12 mouse cellular contexts compared by ENCODE assay signal in the genomic region with DNA sequence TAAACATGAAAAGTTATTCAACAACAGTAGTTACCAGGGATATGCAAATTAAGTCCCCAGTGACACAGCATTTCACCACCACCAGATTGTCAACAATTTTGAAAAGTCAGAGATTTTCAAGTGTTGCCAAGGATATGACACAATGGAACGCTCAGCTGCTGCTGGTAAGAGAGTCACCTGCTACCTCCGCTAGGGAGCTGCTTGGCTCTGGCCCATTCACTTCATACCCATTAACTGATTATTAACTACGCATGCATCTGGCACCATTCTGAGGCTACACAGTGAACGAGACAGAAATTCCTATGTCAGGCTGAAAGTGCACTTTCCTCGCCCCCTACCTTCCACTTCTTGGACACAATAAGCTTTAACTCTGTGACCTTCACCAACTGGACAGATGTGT.
DNase-seq lines count a peak whose midpoint lies in the region; ATAC-seq and TF ChIP-seq lines count a peak whose summit lies in the region.
"Had no signal": no experiment of that assay in that cellular context is flagged by ENCODE, and none has a peak within 500 bp of the region (broad histone marks: within the 10 kb centered on the region; RNA-seq: fewer than 3 reads in every experiment).

No protein-coding gene starts in this region.

- H3K4me3 ChIP-seq in forebrain, embryonic 13.5 days = no peak overlapping the region
- H3K4me3 ChIP-seq in forebrain, embryonic 11.5 days (ENCODE audit: low read depth, low read length) = no peak overlapping the region
- no peak overlapping the region for H3K4me3 ChIP-seq in kidney, embryonic 15.5 days (replicated peaks)
- H3K4me3 ChIP-seq: heart, adult 2 months had no signal

- no peak for TF ChIP-seq POLR2A in brain, embryonic 14.5 days (IDR thresholded peaks at IDR 0.05; ENCODE audit: borderline replicate concordance, extremely low read depth, insufficient read depth, insufficient read length, poor library complexity, severe bottlenecking)

- TF ChIP-seq CTCF in brain, embryonic 14.5 days (IDR thresholded peaks at IDR 0.05; ENCODE audit: borderline replicate concordance, extremely low read depth, insufficient read depth, insufficient read length) = no peak

- no peak for DNase-seq in forebrain, embryonic 11.5 days (ENCODE audit: low spot score)
- DNase-seq in brain, embryonic 14.5 days (ENCODE audit: low read depth) = peak; percentile 79
- DNase-seq in cerebellum, postnatal 36 days = peak; percentile 6 to 30
- no peak for DNase-seq in gastrocnemius, postnatal 4 days (ENCODE audit: low spot score in 2 of 2)
- DNase-seq in ovary, postnatal 36 days (ENCODE audit: low spot score) = no peak
- no peak for DNase-seq in Muller cell, postnatal 12 days (ENCODE audit: inconsistent ontology term)
- DNase-seq: adrenal gland, adult 8-10 months; heart, adult 2 months; liver; thymus, postnatal 36 days had no signal

- no peak overlapping the region for H3K4me2 ChIP-seq in forebrain, embryonic 13.5 days
- no peak overlapping the region for H3K4me2 ChIP-seq in forebrain, embryonic 11.5 days (ENCODE audit: low read depth, low read length, severe bottlenecking)
- no peak overlapping the region for H3K4me2 ChIP-seq in kidney, embryonic 15.5 days

- 32% methylated on average over 5 of the region's 5 CpGs for WGBS in forebrain, embryonic 13.5 days
- 65% methylated on average over 5 of the region's 5 CpGs for WGBS in forebrain, embryonic 11.5 days
- WGBS in kidney, embryonic 15.5 days = 72% methylated on average over 5 of the region's 5 CpGs

- H3K9me3 ChIP-seq in forebrain, embryonic 13.5 days (replicated peaks) = no peaks in the 10 kb centered on the region
- no peaks in the 10 kb centered on the region for H3K9me3 ChIP-seq in forebrain, embryonic 11.5 days (ENCODE audit: control insufficient read depth, low read length)
- H3K9me3 ChIP-seq in kidney, embryonic 15.5 days (replicated peaks) = no peaks in the 10 kb centered on the region

- ATAC-seq in forebrain, embryonic 13.5 days = peak; percentile 72
- ATAC-seq in forebrain, embryonic 11.5 days (replicated peaks; ENCODE audit: low FRiP score) = no peak
- ATAC-seq in kidney, embryonic 15.5 days (replicated peaks; ENCODE audit: low FRiP score) = peak; percentile 60; the same call in 1 of the 2 replicates

- H3K4me1 ChIP-seq in forebrain, embryonic 13.5 days = 0 out of 2 replicates have a peak, but pooled peaks cover 4% of the 10 kb centered on the region
- H3K4me1 ChIP-seq in forebrain, embryonic 11.5 days (replicated peaks; ENCODE audit: control insufficient read depth, insufficient read depth, low read length) = no peaks in the 10 kb centered on the region
- H3K4me1 ChIP-seq in kidney, embryonic 15.5 days = no peaks in the 10 kb centered on the region

- H3K27ac ChIP-seq in forebrain, embryonic 13.5 days = no peak overlapping the region
- no peak overlapping the region for H3K27ac ChIP-seq in forebrain, embryonic 11.5 days (ENCODE audit: low read depth, low read length)
- H3K27ac ChIP-seq in kidney, embryonic 15.5 days = no peak overlapping the region
- H3K27ac ChIP-seq: heart, adult 2 months had no signal

- H3K36me3 ChIP-seq in forebrain, embryonic 13.5 days (ENCODE audit: poor library complexity, severe bottlenecking) = no peaks in the 10 kb centered on the region
- H3K36me3 ChIP-seq in forebrain, embryonic 11.5 days (ENCODE audit: control insufficient read depth, insufficient read depth, low read length) = no peaks in the 10 kb centered on the region
- H3K36me3 ChIP-seq in kidney, embryonic 15.5 days = no peaks in the 10 kb centered on the region

- no peaks in the 10 kb centered on the region for H3K27me3 ChIP-seq in forebrain, embryonic 13.5 days
- no peaks in the 10 kb centered on the region for H3K27me3 ChIP-seq in forebrain, embryonic 11.5 days (ENCODE audit: control insufficient read depth, insufficient read depth, low read length)
- H3K27me3 ChIP-seq in kidney, embryonic 15.5 days = no peaks in the 10 kb centered on the region

- no peak overlapping the region for H3K9ac ChIP-seq in forebrain, embryonic 13.5 days
- no peak overlapping the region for H3K9ac ChIP-seq in forebrain, embryonic 11.5 days (ENCODE audit: low read length)
- H3K9ac ChIP-seq in kidney, embryonic 15.5 days = no peak overlapping the region

Comparison
In these comparisons a context has a peak if more than half of its experiments do, and no peak if none do; other contexts are left out.
1. DNase-seq: peak in brain, embryonic 14.5 days (single experiment) and cerebellum, postnatal 36 days (2 of 2); none in forebrain, embryonic 11.5 days (single experiment), gastrocnemius, postnatal 4 days (0 of 2), ovary, postnatal 36 days (single experiment) and Muller cell, postnatal 12 days (single experiment).